Mouse (Mus musculus) layer of hippocampus, adult 9-10 months (tissue): ENCODE results near the gene Sh3tc1.

Experiments used
- DNase-seq: peaks from one replicate; pipeline ENCODE4 v3.0.0; 2022; ENCODE audit warnings: low spot score

Sh3tc1 gene

DNA sequence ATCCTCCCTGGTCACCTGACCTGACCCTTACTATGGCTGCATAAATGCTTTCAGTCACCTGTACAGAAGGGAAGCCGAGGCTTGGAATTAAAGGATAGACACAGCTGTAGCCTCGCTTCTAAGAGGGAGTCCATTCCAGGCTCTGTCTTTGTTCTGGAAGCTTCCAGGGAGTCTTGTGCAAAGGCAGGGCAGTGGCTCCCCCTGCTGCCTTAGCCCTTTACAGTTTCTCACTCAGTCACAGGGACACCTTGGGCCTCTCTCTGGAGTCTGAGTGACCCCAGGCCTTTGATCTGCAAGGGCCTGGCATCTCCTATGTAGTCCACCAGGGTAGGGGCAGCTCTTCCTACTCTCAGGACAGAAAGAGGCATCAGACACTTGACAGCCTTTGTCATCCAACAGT is 58.8 kb downstream of the Sh3tc1 start:
- peak; percentile 31 for DNase-seq

GRCm38 (mm10) chr5:35679256-35680155 is 60.3 kb downstream of the Sh3tc1 start, which contains the start of gene Htra3:
Gene Htra3, minus strand, starts transcription at chr5:35679782.
- DNase-seq: no peak

GRCm38 (mm10) chr5:35676964-35677363 is 62.8 kb downstream of the Sh3tc1 start:
- no peak for DNase-seq

GRCm38 (mm10) chr5:35674081-35674555 is 65.7 kb downstream of the Sh3tc1 start:
- DNase-seq: no peak

DNA sequence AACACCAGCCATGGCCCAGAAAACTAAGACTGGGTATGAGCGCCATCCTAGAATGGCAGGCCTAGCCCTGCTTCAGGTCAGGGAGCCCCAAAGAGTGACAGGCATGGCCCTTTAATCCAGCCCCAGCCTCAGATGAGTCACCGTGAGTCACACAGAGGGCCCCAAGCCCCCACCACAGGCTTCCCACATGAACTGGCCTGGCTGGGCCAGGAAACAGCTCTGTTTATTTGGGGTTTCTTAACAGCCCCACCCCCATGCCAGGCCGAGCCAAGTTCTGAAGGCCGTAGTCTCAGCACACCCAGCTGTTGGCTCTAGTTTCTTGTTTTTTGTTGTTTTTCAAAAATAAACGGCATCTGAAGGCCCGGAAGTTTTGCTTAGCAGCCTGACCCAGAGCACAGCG is 66.7 kb downstream of the Sh3tc1 start:
- DNase-seq: peak; percentile 33

GRCm38 (mm10) chr5:35672581-35672980 is 67.2 kb downstream of the Sh3tc1 start:
- DNase-seq: no peak

DNA sequence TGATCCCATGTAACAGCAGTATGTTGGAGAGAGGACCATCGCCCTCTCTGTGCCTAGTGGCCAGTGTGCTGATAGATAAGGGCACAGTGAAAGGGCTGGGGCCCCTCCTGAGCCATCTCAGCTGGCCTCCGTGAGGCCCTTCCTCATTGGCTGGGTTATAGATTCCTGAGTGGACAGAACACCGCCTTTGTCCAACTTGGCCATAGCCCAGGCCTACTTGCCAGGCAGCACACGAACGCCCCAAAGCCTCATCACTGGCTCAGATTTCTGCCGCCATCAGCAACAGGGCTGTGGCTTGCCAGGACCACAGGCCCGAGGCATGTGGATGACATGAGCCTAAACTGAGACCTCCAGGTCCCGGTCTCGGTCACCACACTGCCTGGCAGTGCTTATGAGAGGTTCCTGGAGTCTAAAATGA is 68.3 kb downstream of the Sh3tc1 start:
- DNase-seq: peak; percentile 39

DNA sequence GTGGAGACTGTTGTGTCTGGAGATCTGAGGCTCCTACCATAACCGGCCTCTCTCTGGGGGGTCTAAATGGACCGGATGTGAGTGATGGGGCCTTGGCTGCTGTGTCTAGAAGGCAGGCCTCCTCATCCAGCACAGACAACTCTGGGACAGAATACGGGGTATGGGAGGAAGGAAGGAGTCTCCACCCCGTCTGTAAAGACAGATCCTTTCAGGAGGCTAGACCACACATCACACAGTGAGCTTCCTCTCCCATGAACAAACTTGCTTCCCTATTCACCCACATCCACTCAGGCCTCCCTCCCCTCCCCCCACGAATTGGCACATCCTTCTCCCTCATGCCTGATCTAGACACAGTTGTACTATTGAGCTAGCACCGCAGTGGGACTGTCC is 69.4 kb downstream of the Sh3tc1 start:
- peak; percentile 44 for DNase-seq

DNA sequence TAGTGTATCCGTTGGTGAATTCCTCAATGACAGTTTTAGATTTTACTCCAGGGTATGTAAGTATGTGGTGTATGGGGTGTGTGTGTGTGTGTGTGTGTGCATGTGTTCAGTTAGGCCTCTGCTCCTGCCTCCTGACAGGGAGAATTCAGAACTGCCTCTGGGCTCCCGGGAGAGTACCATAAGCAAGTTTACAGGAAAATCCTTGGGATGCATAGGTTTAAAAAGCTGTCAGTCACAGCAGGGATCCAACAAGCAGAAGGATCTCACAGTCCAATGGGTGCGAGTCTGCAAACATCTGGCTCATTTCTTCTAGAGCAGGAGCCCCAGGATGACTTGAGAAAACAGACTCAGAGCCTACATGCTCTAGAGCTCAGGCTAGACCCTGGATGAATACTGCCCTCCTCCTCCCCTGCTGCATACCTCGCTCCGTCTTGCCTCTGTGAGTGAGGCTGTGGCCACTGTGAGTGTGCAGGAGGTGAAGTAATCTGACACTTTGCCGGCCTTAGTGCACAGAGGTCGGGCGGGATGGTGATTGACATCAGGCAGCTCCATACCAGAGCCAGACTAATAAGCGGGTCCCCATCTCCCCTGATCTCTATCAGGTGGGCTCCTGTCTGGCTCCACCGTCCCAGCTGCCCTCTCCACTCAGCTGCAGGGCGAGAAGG is 69.9 kb downstream of the Sh3tc1 start:
- DNase-seq: no peak

- no peak for DNase-seq
Measured at GRCm38 (mm10) chr5:35666152-35666551, 73.6 kb downstream of the Sh3tc1 start.

GRCm38 (mm10) chr5:35662021-35662545 is 77.7 kb downstream of the Sh3tc1 start:
- DNase-seq: no peak

DNA sequence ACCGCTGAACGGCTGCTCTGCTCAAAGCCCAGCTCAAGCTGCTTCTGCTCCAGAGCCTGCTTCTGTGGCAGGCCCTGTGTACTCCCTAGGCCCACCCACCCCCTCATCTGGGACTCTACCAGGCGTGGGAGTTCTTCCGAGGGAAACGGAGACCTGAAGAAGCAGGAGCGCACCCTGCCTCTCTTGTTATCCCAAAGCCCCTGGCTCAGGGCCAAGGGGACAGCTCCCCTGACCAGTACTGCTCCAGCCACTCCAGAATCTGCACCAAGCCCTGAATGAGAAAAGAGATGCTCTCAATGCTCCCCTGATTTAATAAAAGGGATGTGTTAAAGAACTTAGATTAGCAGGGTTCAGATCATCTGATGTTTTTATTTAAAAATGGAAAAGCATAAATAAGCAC is 78.6 kb downstream of the Sh3tc1 start:
- no peak for DNase-seq

DNA sequence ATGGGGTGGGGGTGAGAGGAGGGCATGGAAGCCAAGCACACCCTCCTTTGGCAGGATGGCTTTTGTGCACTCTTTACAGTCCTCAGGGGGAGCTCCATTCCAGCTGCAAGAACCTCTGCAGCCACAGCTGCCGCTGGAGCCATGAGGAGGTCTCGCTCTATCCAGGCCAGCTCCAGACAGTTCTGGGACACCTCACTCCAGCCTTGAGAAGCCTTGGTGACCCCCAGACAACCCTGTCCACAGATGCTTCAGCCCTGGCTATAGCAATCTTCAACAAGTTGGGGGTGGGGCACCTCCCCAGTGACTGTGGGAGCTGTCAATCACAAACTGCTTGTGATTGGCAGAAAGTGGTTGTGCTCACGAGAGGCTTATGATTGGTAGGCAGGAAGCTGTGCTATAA is 80.3 kb downstream of the Sh3tc1 start:
- DNase-seq: no peak

- no peak for DNase-seq
Measured at GRCm38 (mm10) chr5:35655753-35656485, 83.9 kb downstream of the Sh3tc1 start.

DNA sequence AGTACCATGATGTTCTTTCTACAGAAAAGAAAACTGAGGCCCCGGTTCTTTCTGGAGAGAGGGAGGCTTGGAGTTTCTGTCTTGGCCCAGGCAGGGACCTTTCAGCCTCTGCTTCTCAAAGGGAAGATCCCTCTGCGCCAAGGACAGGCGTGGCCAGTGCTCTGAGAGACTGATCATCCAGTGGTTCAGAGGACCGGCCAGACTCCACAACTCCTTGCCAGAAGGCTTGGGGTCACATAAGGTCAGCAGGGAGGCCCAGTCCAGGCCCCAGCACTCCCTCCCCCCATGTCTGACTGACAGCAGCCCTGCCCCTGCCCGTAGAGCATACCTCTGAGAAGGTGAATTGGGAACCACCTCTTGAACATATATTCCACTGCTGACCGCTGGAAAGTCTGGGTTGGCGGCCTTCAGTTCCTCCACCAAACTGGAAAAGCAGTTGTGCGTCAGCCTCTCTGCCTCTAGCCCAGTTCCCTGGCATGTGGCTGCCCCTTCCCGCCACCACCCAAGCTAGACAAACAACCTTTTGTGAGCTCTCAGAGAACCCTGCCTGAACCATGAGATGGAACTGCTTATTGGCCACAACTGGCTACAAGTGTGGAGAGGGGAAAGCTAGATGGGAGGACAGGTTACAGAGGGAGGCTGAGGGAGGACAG is 85.9 kb downstream of the Sh3tc1 start:
- no peak for DNase-seq

- DNase-seq: no peak
Measured at GRCm38 (mm10) chr5:35652872-35653271, 86.9 kb downstream of the Sh3tc1 start.

GRCm38 (mm10) chr5:35652319-35652718 is 87.5 kb downstream of the Sh3tc1 start:
- no peak for DNase-seq

- no peak for DNase-seq
Measured at GRCm38 (mm10) chr5:35648230-35648629, 91.6 kb downstream of the Sh3tc1 start.

- no peak for DNase-seq
Measured at GRCm38 (mm10) chr5:35647562-35647961, 92.2 kb downstream of the Sh3tc1 start.
